Mouse (Mus musculus): ENCODE results near the gene Foxk1.

GRCm38 (mm10) chr5:142500918-142501317, 99.6 kb downstream of the Foxk1 start:
- TF ChIP-seq CTCF (IDR thresholded peaks at IDR 0.05; ENCODE audit: low read depth, low read length) (no peak), POLR2A (IDR thresholded peaks at IDR 0.05; ENCODE audit: extremely low read depth, insufficient read depth, low read length) (no peak)

Measured in liver, adult 2 months (tissue).